ENCODE assay signal across 8 mouse cellular contexts in genomic region chr4:58552731-58553630, GRCm38 (mm10). TPM values are rescaled to one million over a fixed set of nuclear protein-coding genes. Genes with fewer than 3 reads are reported as not detected.
A peak's percentile ranks its signal among the peaks of the same experiment; 100 is the strongest.
DNase-seq lines count a peak whose midpoint lies in the region; ATAC-seq and TF ChIP-seq lines count a peak whose summit lies in the region.

No protein-coding gene starts in this region.

- H3K4me2 ChIP-seq in forebrain, postnatal 0 days (ENCODE audit: low read depth): peak overlapping the region; percentile 99

- H3K9me3 ChIP-seq in ES-E14 (ENCODE audit: control insufficient read depth, insufficient read depth, low read depth, low read length): no peaks in the 10 kb centered on the region
- H3K9me3 ChIP-seq in forebrain, postnatal 0 days (ENCODE audit: low read length): no peaks in the 10 kb centered on the region

- no peaks in the 10 kb centered on the region for H3K36me3 ChIP-seq in ES-E14 (ENCODE audit: control insufficient read depth, insufficient read depth, low read length, poor library complexity, severe bottlenecking)
- no peaks in the 10 kb centered on the region for H3K36me3 ChIP-seq in forebrain, postnatal 0 days (ENCODE audit: insufficient read depth)

- H3K4me1 ChIP-seq in ES-E14 (ENCODE audit: control insufficient read depth in 2 of 2, insufficient read depth in 2 of 2, low read length in 2 of 2, poor library complexity in 1 of 2): peaks cover 0 to 7% of the 10 kb centered on the region in 2 experiments; a peak in 2 of 4 replicates
- H3K4me1 ChIP-seq in forebrain, postnatal 0 days (ENCODE audit: insufficient read depth): no peaks in the 10 kb centered on the region

- DNase-seq in ES-E14 (ENCODE audit: low read depth, low spot score): no peak
- DNase-seq in cerebellum, adult 11-12 months: peak; percentile 7
- DNase-seq in forebrain, postnatal 0 days: peak; percentile 70
- peak; percentile 82 for DNase-seq in heart, postnatal 4 days
- DNase-seq in layer of hippocampus, postnatal 14 days (ENCODE audit: low spot score in 2 of 2): peak; percentile 18 to 45
- peak; percentile 62 for DNase-seq in lung, postnatal 25 days (ENCODE audit: low spot score)
- DNase-seq in retina, postnatal 7 days (ENCODE audit: low read depth, low spot score): peak; percentile 44
- peak; percentile 84 for DNase-seq in urinary bladder, adult 2 months (ENCODE audit: low spot score)

- peak; percentile 49 for TF ChIP-seq CTCF in forebrain, postnatal 0 days (IDR thresholded peaks at IDR 0.05; ENCODE audit: low read depth)

- H3K9ac ChIP-seq in ES-E14 (ENCODE audit: insufficient read depth, low read depth, low read length, poor library complexity, severe bottlenecking): peak overlapping the region; percentile 74
- peak overlapping the region; percentile 57 for H3K9ac ChIP-seq in forebrain, postnatal 0 days

- no peak overlapping the region for H3K27ac ChIP-seq in ES-E14 (ENCODE audit: insufficient read depth, low read depth, low read length, poor library complexity, severe bottlenecking)
- H3K27ac ChIP-seq in forebrain, postnatal 0 days (ENCODE audit: low read depth, low read length): no peak overlapping the region; the same call in 1 of the 2 replicates

- under 1% methylated on average over 70 of the region's 71 CpGs for WGBS in forebrain, postnatal 0 days

- ATAC-seq in forebrain, postnatal 0 days: peak; percentile 90

- peak overlapping the region; percentile 83 to 91 for H3K4me3 ChIP-seq in ES-E14 (ENCODE audit: insufficient read depth in 1 of 2, low read depth in 1 of 2, low read length in 2 of 2, poor library complexity in 1 of 2, severe bottlenecking in 1 of 2)
- peak overlapping the region; percentile 61 for H3K4me3 ChIP-seq in forebrain, postnatal 0 days (ENCODE audit: low read depth, low read length)

- in situ Hi-C loops in ES-E14 (cut with MboI; ENCODE audit: low sequenced_read_pairs in 2 of 2, unreplicated experiment in 2 of 2): no loop called here

- H3K27me3 ChIP-seq in forebrain, postnatal 0 days (ENCODE audit: insufficient read depth, low read length): peaks cover 6% of the 10 kb centered on the region; the same call in 1 of the 2 replicates

TF ChIP-seq in ES-E14, 5 proteins besides CTCF, POLR2A, EP300 and RAD21:
- TF ChIP-seq CHD2 (IDR thresholded peaks at IDR 0.05; ENCODE audit: low read depth, low read length) (no peak), MAFK (IDR thresholded peaks at IDR 0.05; ENCODE audit: insufficient read depth, low read depth, low read length) (no peak), ZNF384 (IDR thresholded peaks at IDR 0.05; ENCODE audit: low read depth, low read length) (no peak), ZC3H11A (IDR thresholded peaks at IDR 0.05; ENCODE audit: borderline replicate concordance, low read depth, low read length) (no peak), HCFC1 (IDR thresholded peaks at IDR 0.05; ENCODE audit: borderline replicate concordance, insufficient read depth, low read length) (no peak)

RNA-seq across cellular contexts. Expression of gene Lpar1, which starts 0.7 kb away (rescaled TPM):
- 31.0 and 44.2 TPM in 2 replicates for total RNA-seq in ES-E14 (2012; rRNA removed)
- 15.5 and 17.3 TPM in 2 replicates for total RNA-seq in forebrain, postnatal 0 days (2014; rRNA removed)
- polyA plus RNA-seq in forebrain, postnatal 0 days (2015; fragmentation: Nextera tagmentation; extraction: Ambion mirVana): 26.2 and 26.4 TPM in 2 replicates
- 10 to 100 TPM; 17.1 to 18.7 TPM for total RNA-seq in heart, postnatal 4 days (2021)
- 10 to 100 TPM; 19.2 to 20.9 TPM for total RNA-seq in layer of hippocampus, postnatal 14 days (2021)
- polyA plus RNA-seq in urinary bladder, adult 2 months (2012; rRNA removed): 53.4 and 62.8 TPM in 2 replicates
